Mouse (Mus musculus): Measurements from ENCODE around the gene Hoxa1. TPM values are rescaled to one million over a fixed set of nuclear protein-coding genes. Genes with fewer than 3 reads are reported as not detected.
A peak's percentile ranks its signal among the peaks of the same experiment; 100 is the strongest.

Gene Hoxa1
- polyA plus RNA-seq, 1 experiment from 2014 or later: 0.31 TPM

DNA sequence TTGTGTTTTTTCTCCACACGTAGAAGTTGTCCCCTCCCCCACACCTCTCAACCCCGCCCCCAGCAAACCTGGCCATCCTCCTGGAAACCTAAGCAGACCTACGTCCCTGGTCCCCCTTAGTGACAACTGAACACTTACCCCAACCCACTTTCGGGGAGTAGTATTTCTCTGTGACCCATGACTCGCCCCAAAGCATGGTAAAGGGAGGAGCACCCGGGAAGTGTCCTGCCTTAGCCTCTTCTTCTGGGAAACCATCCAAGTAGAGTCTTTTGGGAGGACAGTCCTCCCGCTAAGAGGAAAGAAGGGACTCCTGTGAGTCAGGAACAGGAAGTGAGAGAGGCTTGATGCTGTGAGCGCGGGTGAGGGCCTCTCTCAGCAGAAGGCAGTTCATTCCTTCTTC lies 1.9 kb upstream of the Hoxa1 start:
- Histone ChIP-seq H3K27me3 (peaks cover 97% of the 10 kb centered on the region), H3K9ac (no peak overlapping the region), H3K9me3 (no peaks in the 10 kb centered on the region), H3K4me3 (replicated peaks) (no peak overlapping the region), H3K4me2 (no peak overlapping the region), H3K36me3 (replicated peaks) (no peaks in the 10 kb centered on the region), H3K27ac (no peak overlapping the region), H3K4me1 (peaks cover 16% of the 10 kb centered on the region)
- no peak for ATAC-seq (ENCODE audit: low FRiP score)
- WGBS: 1% methylated on average over 9 of the region's 9 CpGs

- H3K9ac ChIP-seq: no peak overlapping the region
- H3K27me3 ChIP-seq: peaks cover 97% of the 10 kb centered on the region
- ATAC-seq (ENCODE audit: low FRiP score): 0 out of 2 replicates have a peak, but pooled peaks have one; percentile 23
Measured at GRCm38 (mm10) chr6:52159164-52159761, 1.1 kb upstream of the Hoxa1 start.

GRCm38 (mm10) chr6:52157466-52158275 lies 446 bp downstream of the Hoxa1 start:
- H3K27me3 ChIP-seq: peaks cover 97% of the 10 kb centered on the region
- no peaks in the 10 kb centered on the region for H3K36me3 ChIP-seq (replicated peaks)
- ATAC-seq (ENCODE audit: low FRiP score): peak; percentile 14; the same call in 1 of the 2 replicates
- H3K4me2 ChIP-seq: peak overlapping the region; percentile 99
- 1% methylated on average over 32 of the region's 32 CpGs for WGBS
- H3K4me1 ChIP-seq: peaks cover 16% of the 10 kb centered on the region
- no peak overlapping the region for H3K27ac ChIP-seq
- 0 out of 2 replicates have a peak overlapping the region, but pooled peaks have one; percentile 55 for H3K9ac ChIP-seq
- H3K4me3 ChIP-seq (replicated peaks): peak overlapping the region; percentile 55
- H3K9me3 ChIP-seq: no peaks in the 10 kb centered on the region

More at GRCm38 (mm10) chr6:52159164-52159761, 1.1 kb upstream of the Hoxa1 start:
- Histone ChIP-seq H3K36me3 (replicated peaks) (no peaks in the 10 kb centered on the region), H3K4me1 (peaks cover 16% of the 10 kb centered on the region), H3K4me3 (replicated peaks) (peak overlapping the region; percentile 55), H3K4me2 (peak overlapping the region; percentile 99), H3K9me3 (no peaks in the 10 kb centered on the region), H3K27ac (no peak overlapping the region)
- 1% methylated on average over 12 of the region's 12 CpGs for WGBS

DNA sequence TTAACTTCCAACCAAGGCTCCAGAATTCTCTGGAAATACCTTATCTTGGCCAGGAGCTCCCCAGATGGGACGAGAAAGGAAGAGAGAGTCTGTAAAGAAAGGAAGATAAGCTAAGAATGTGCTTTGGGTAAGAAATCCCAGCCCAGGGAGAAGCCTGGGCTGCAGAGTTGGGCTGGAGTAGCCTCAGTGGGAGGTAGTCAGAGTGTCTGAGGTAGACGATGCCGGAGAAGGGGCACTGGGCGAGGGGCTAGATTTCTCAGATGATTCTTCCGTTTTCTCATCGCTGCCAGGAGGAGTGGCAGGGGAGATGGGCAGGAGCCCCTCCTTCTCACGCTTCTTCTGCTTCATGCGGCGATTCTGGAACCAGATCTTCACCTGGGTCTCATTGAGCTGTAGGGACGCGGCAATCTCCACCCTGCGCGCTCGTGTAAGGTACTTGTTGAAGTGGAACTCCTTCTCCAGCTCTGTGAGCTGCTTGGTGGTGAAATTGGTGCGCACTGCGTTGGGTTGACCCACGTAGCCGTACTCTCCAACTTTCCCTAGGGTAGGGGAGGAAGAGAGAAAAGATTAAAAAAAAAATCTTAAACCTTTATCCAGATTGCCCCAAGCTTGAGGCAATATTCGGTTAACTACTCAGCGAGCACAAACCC lies 1.4 kb downstream of the Hoxa1 start:
- no peak for ATAC-seq (ENCODE audit: low FRiP score)
- H3K27me3 ChIP-seq: peaks cover 99% of the 10 kb centered on the region
- H3K4me2 ChIP-seq: no peak overlapping the region
- no peak overlapping the region for H3K9ac ChIP-seq
- H3K36me3 ChIP-seq (replicated peaks): no peaks in the 10 kb centered on the region
- H3K4me1 ChIP-seq: peaks cover 16% of the 10 kb centered on the region
- no peak overlapping the region for H3K27ac ChIP-seq
- no peak overlapping the region for H3K4me3 ChIP-seq (replicated peaks)
- H3K9me3 ChIP-seq: no peaks in the 10 kb centered on the region
- 1% methylated on average over 20 of the region's 20 CpGs for WGBS

- H3K4me3 ChIP-seq (replicated peaks): no peak overlapping the region
- H3K27ac ChIP-seq: no peak overlapping the region
- no peak overlapping the region for H3K4me2 ChIP-seq
- ATAC-seq (ENCODE audit: low FRiP score): no peak
- H3K4me1 ChIP-seq: peaks cover 16% of the 10 kb centered on the region
- H3K9ac ChIP-seq: no peak overlapping the region
- peaks cover 97% of the 10 kb centered on the region for H3K27me3 ChIP-seq
- WGBS: 34% methylated on average over 3 of the region's 3 CpGs
- no peaks in the 10 kb centered on the region for H3K36me3 ChIP-seq (replicated peaks)
- no peaks in the 10 kb centered on the region for H3K9me3 ChIP-seq
Measured at GRCm38 (mm10) chr6:52155471-52155870, 2.6 kb downstream of the Hoxa1 start.

GRCm38 (mm10) chr6:52154044-52154443 lies 4.1 kb downstream of the Hoxa1 start:
- Histone ChIP-seq H3K4me1 (peaks cover 13% of the 10 kb centered on the region), H3K4me3 (replicated peaks) (no peak overlapping the region), H3K36me3 (replicated peaks) (no peaks in the 10 kb centered on the region), H3K4me2 (no peak overlapping the region), H3K27me3 (peaks cover 97% of the 10 kb centered on the region), H3K9ac (no peak overlapping the region), H3K27ac (no peak overlapping the region), H3K9me3 (peaks cover 5% of the 10 kb centered on the region; the same call in 1 of the 2 replicates)
- no peak for ATAC-seq (ENCODE audit: low FRiP score)
- 2% methylated on average over 5 of the region's 5 CpGs for WGBS

- under 1% methylated on average over 6 of the region's 6 CpGs for WGBS
- H3K4me2 ChIP-seq: no peak overlapping the region
- no peak for ATAC-seq (ENCODE audit: low FRiP score)
Measured at GRCm38 (mm10) chr6:52153270-52153669, 4.8 kb downstream of the Hoxa1 start.

GRCm38 (mm10) chr6:52152226-52153193 lies 5.6 kb downstream of the Hoxa1 start:
- peaks cover 93% of the 10 kb centered on the region for H3K27me3 ChIP-seq
- H3K36me3 ChIP-seq (replicated peaks): no peaks in the 10 kb centered on the region
- no peak for ATAC-seq (ENCODE audit: low FRiP score)
- 2% methylated on average over 16 of the region's 16 CpGs for WGBS
- no peak overlapping the region for H3K9ac ChIP-seq
- H3K4me3 ChIP-seq (replicated peaks): no peak overlapping the region
- H3K9me3 ChIP-seq: peaks cover 5% of the 10 kb centered on the region; the same call in 1 of the 2 replicates
- no peaks in the 10 kb centered on the region for H3K4me1 ChIP-seq
- no peak overlapping the region for H3K27ac ChIP-seq
- no peak overlapping the region for H3K4me2 ChIP-seq

More at GRCm38 (mm10) chr6:52153270-52153669, 4.8 kb downstream of the Hoxa1 start:
- no peak overlapping the region for H3K27ac ChIP-seq
- H3K9me3 ChIP-seq: peaks cover 5% of the 10 kb centered on the region; the same call in 1 of the 2 replicates
- H3K36me3 ChIP-seq (replicated peaks): no peaks in the 10 kb centered on the region
- peaks cover 93% of the 10 kb centered on the region for H3K27me3 ChIP-seq
- H3K4me1 ChIP-seq: peaks cover 5% of the 10 kb centered on the region
- no peak overlapping the region for H3K9ac ChIP-seq
- no peak overlapping the region for H3K4me3 ChIP-seq (replicated peaks)

GRCm38 (mm10) chr6:52151571-52151970 lies 6.5 kb downstream of the Hoxa1 start:
- peaks cover 92% of the 10 kb centered on the region for H3K27me3 ChIP-seq
- peaks cover 5% of the 10 kb centered on the region; the same call in 1 of the 2 replicates for H3K9me3 ChIP-seq
- no peaks in the 10 kb centered on the region for H3K4me1 ChIP-seq
- H3K27ac ChIP-seq: no peak overlapping the region
- no peak for ATAC-seq (ENCODE audit: low FRiP score)
- no peaks in the 10 kb centered on the region for H3K36me3 ChIP-seq (replicated peaks)
- H3K4me2 ChIP-seq: no peak overlapping the region
- no peak overlapping the region for H3K4me3 ChIP-seq (replicated peaks)
- H3K9ac ChIP-seq: no peak overlapping the region
- WGBS: under 1% methylated on average over 4 of the region's 4 CpGs

- no peak overlapping the region for H3K27ac ChIP-seq
- no peak for ATAC-seq (ENCODE audit: low FRiP score)
- H3K9me3 ChIP-seq: peaks cover 5% of the 10 kb centered on the region; the same call in 1 of the 2 replicates
- H3K4me2 ChIP-seq: no peak overlapping the region
- no peak overlapping the region for H3K4me3 ChIP-seq (replicated peaks)
- 3% methylated on average over 16 of the region's 16 CpGs for WGBS
- no peak overlapping the region for H3K9ac ChIP-seq
- peaks cover 90% of the 10 kb centered on the region for H3K27me3 ChIP-seq
- no peaks in the 10 kb centered on the region for H3K36me3 ChIP-seq (replicated peaks)
- H3K4me1 ChIP-seq: no peaks in the 10 kb centered on the region
Measured at GRCm38 (mm10) chr6:52150401-52150966, 7.6 kb downstream of the Hoxa1 start.

- Histone ChIP-seq H3K9me3 (no peaks in the 10 kb centered on the region), H3K27me3 (peaks cover 8% of the 10 kb centered on the region), H3K4me2 (no peak overlapping the region), H3K4me1 (0 out of 2 replicates have a peak, but pooled peaks cover 4% of the 10 kb centered on the region), H3K4me3 (replicated peaks) (no peak overlapping the region), H3K9ac (no peak overlapping the region), H3K36me3 (replicated peaks) (no peaks in the 10 kb centered on the region), H3K27ac (no peak overlapping the region)
- 87% methylated on average over 5 of the region's 5 CpGs for WGBS
- no peak for ATAC-seq (ENCODE audit: low FRiP score)
Measured at GRCm38 (mm10) chr6:52139115-52139514, 19.0 kb downstream of the Hoxa1 start.

Measured in forebrain, embryonic 12.5 days (tissue).